Mouse (Mus musculus): ENCODE data around the gene Il31. TPM values are rescaled to one million over a fixed set of nuclear protein-coding genes. Genes with fewer than 3 reads are reported as not detected.

The Il31 gene
- total RNA-seq, 2 experiments from 2014 or later: not detected

DNA sequence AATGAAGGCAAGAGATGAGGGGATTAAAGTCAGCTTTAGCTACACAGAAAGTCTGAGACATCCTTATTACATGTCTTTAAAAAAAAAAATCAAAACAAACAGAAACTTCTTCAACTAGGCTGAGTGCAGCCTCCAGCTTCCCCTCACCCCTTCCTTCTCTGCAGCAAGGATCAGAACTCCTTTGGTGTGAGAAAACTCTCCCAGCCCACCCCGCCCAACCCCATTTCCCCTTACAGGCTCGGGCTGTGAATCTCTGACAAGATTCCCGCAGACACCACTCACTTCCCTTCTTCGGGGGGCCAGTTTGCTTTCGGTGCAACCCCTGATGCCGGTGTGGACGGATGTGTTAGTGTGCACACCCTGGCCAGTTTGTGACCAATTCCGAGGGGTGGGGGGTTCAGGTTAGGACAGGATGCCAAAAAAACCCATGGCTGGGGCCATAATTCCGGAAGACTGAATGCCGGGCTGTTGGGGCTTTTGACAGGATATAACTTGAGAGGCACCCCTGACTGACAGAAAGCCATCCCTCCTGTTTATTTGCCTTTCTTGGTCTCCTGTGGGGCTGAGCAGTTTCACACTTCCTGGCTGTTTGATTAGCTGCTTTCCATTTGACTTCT lies 18.4 kb downstream of the Il31 start:
- DNase-seq: no peak

- no peak for DNase-seq
Observed at GRCm38 (mm10) chr5:123464638-123465037, 24.7 kb downstream of the Il31 start.

- no peak for DNase-seq
Observed at GRCm38 (mm10) chr5:123461420-123461819, 27.9 kb downstream of the Il31 start.

DNA sequence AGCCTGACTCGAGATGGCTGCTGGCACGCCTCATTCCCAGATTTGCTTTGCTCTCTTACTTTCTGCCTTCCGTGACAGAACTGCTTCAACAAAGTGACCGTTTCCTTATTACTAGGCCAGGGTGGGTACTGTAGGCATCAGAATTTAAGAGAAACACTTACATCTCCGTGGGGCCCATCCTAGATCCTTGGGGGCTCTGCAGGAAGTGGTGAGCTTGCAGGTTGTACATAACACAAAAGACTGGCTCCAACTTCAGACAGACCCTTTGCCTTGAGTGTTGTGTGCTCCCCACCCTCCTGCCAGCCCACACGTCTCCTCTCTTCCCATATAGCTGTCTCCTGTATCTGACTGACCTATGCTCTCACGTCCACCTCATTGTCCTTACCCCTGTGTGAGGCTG lies 37.4 kb downstream of the Il31 start:
- DNase-seq: no peak

GRCm38 (mm10) chr5:123444849-123445334 lies 44.4 kb downstream of the Il31 start:
- no peak for DNase-seq

GRCm38 (mm10) chr5:123444069-123444468 lies 45.2 kb downstream of the Il31 start:
- DNase-seq: peak; percentile 61 to 72

GRCm38 (mm10) chr5:123442283-123442682 lies 47.0 kb downstream of the Il31 start:
- DNase-seq: no peak

GRCm38 (mm10) chr5:123440664-123441063 lies 48.6 kb downstream of the Il31 start:
- no peak for DNase-seq

DNA sequence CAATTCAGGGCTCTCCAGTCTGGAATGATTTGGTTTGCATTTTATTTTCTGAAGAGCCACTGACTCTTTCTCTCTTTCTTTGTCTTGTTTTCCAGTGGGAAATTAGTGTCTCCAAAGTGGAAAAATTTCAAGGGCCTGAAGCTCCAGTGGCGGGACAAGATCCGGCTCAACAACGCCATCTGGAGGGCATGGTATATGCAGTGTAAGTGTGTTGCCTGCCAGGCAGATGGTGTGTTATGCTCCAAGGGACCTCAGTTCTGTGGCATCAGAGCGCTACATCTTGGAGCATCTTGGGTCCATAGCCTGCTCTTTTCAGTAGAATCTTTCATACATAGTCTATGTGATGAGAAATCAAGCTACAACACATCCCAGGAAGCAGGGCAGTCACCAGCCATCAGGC lies 49.3 kb downstream of the Il31 start:
- DNase-seq: no peak

GRCm38 (mm10) chr5:123439312-123439711 lies 50.0 kb downstream of the Il31 start:
- DNase-seq: no peak

GRCm38 (mm10) chr5:123438381-123438780 lies 50.9 kb downstream of the Il31 start:
- no peak for DNase-seq

- peak in 1 of 2 experiments; percentile 53 for DNase-seq
Observed at GRCm38 (mm10) chr5:123436780-123437175, 52.5 kb downstream of the Il31 start.

- no peak for DNase-seq
Observed at GRCm38 (mm10) chr5:123436071-123436779, 53.1 kb downstream of the Il31 start.

GRCm38 (mm10) chr5:123432305-123432874 lies 56.9 kb downstream of the Il31 start:
- no peak for DNase-seq

DNA sequence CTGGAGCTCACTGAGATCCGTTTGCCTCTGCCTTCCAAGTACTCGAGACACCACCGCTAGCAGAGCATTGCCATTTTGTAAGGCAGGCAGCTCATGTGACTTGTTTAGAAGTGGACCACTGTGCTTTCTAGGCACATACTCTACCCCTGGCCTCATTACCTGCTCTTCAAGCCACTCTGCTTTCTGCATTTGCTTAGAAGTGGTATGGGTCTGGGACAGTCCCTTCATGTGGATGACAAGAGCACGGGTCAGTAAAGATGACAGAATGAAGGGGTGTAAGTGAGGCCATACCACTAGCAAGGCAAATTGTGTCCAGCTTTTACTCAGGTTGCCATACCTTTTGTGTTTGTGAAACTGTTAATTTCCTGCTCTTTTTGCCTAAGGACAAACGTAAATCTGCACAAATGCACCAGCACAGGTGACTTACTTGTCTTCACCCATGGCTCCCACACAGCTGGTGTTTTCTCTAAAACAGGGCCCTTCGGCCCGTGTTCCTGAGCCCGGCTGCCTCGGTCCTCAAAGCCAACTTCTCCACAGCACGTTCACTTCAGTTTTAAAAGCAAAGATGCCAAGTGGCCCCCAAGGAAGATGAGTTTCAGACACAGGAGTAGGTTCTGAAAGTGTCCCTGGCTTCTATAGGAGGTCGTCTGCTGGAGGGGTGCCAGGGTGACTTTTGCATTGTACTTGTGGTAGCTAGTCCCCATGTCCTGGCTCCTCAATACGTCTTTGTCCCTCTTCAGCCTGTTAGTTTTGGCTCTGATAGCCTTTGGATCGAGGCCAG lies 57.6 kb downstream of the Il31 start:
- peak; percentile 38 to 42 for DNase-seq

Small RNA genes lying within 50 kb of the gene (microRNA-seq; reads per million reads assigned to microRNA genes)
- 0.90 to 1.1 reads per million in 2 experiments for gene Mir7647

Other genes with a start within 250 kb of the Il31 start
- gene Wdr66, start 237.4 kb downstream of the Il31 start, total RNA-seq (2021): 1 to 10 TPM; 3.6 to 5.5 TPM
- gene Bcl7a, start 145.7 kb downstream of the Il31 start, total RNA-seq (2021): 10 to 100 TPM; 61.7 to 66.0 TPM
- 10 to 100 TPM; 19.3 to 21.3 TPM for gene Mlxip, start 94.7 kb downstream of the Il31 start, total RNA-seq (2021)
- gene Lrrc43, start 184 bp downstream of the Il31 start, total RNA-seq (2021): under 1 TPM; 0.50 to 0.73 TPM
- gene B3gnt4, start 21.0 kb upstream of the Il31 start, total RNA-seq (2021): 1 to 10 TPM; 1.1 to 1.2 TPM
- gene Diablo, start 34.7 kb upstream of the Il31 start, total RNA-seq (2021): 10 to 100 TPM; 34.4 to 37.0 TPM
- 1 to 10 TPM; 5.9 to 7.6 TPM for gene Gm49027, start 36.0 kb upstream of the Il31 start, total RNA-seq (2021)
- 10 to 100 TPM; 97.1 to 99.8 TPM for gene Vps33a, start 83.5 kb upstream of the Il31 start, total RNA-seq (2021)
- 100 to 1,000 TPM; 136 to 137 TPM for gene Clip1, start 195.1 kb upstream of the Il31 start, total RNA-seq (2021)
- gene Zcchc8, start 231.6 kb upstream of the Il31 start, total RNA-seq (2021): 10 to 100 TPM; 49.6 to 63.2 TPM

Measured in layer of hippocampus, postnatal 36 days (tissue).